Mouse (Mus musculus) CH12.LX (cell line): Measurements from ENCODE around the gene Vwa7. TPM values are rescaled to one million over a fixed set of nuclear protein-coding genes. Genes with fewer than 3 reads are reported as not detected.
A peak's percentile ranks its signal among the peaks of the same experiment; 100 is the strongest.

Source experiments
- DNase-seq: peaks from one replicate; pipeline ENCODE4 v3.0.0-alpha.2; 2013; ENCODE audit errors: extremely low read depth
- H3K27ac ChIP-seq: 2 replicates; pipeline ENCODE4 v1.5.1; 2012; ENCODE audit warnings: low read depth, mild to moderate bottlenecking, control low read depth, moderate library complexity; ENCODE audit not compliant: insufficient read depth
- H3K27me3 ChIP-seq: replicated peaks from 2 replicates; pipeline ENCODE3; 2012; ENCODE audit warnings: inconsistent platforms
- H3K36me3 ChIP-seq, 2 experiments: replicated peaks in 1 of 2; 2 replicates each; pipeline versions ENCODE3 to v1.6.1; 2012; ENCODE audit warnings: inconsistent platforms in 1 of 2, low read length in 1 of 2, mild to moderate bottlenecking in 1 of 2, mixed read lengths in 1 of 2, moderate library complexity in 1 of 2; ENCODE audit not compliant: control insufficient read depth in 1 of 2, insufficient read depth in 1 of 2
- H3K4me1 ChIP-seq, 2 experiments: 2 replicates each; pipeline ENCODE4 v1.6.1; 2012; ENCODE audit warnings: inconsistent platforms in 1 of 2, moderate library complexity in 1 of 2; ENCODE audit not compliant: insufficient read depth in 2 of 2, control insufficient read depth in 1 of 2
- H3K4me2 ChIP-seq: 2 replicates; pipeline ENCODE4 v1.6.1; 2012; ENCODE audit warnings: low read depth, mild to moderate bottlenecking, control low read depth; ENCODE audit not compliant: poor library complexity, insufficient read depth, severe bottlenecking
- H3K4me3 ChIP-seq, 3 experiments: fragments of 150-350 bp in 1 of 3; sonication (generic) in 1 of 3; replicated peaks in 1 of 3; 2 replicates each; pipeline versions ENCODE3 to v1.5.1; 2011 to 2012; ENCODE audit warnings: low read depth in 2 of 3, low read length in 2 of 3, mild to moderate bottlenecking in 2 of 3, moderate library complexity in 2 of 3, control low read depth in 1 of 3, improper control_type of control experiment in 1 of 3, inconsistent platforms in 1 of 3, mixed read lengths in 1 of 3; ENCODE audit not compliant: poor library complexity in 1 of 3
- H3K79me2 ChIP-seq: replicated peaks from 2 replicates; pipeline ENCODE4 v1.6.1; 2012; ENCODE audit warnings: mild to moderate bottlenecking, moderate library complexity; ENCODE audit not compliant: control insufficient read depth, poor library complexity, insufficient read depth, severe bottlenecking; ENCODE audit errors: extremely low read depth
- H3K9ac ChIP-seq: 2 replicates; pipeline ENCODE4 v1.6.1; 2012; ENCODE audit warnings: low read depth, mild to moderate bottlenecking, control low read depth, moderate library complexity; ENCODE audit not compliant: insufficient read depth
- H3K9me3 ChIP-seq: replicated peaks from 2 replicates; pipeline ENCODE3; 2012; ENCODE audit warnings: low read length, inconsistent platforms, mixed read lengths
- BHLHE40 ChIP-seq: IDR thresholded peaks from 2 replicates; pipeline ENCODE4 v1.6.1; 2011; ENCODE audit warnings: mild to moderate bottlenecking, low read depth, low read length, improper control_type of control experiment
- CHD2 ChIP-seq: IDR thresholded peaks from 2 replicates; pipeline ENCODE4 v1.6.1; 2011; ENCODE audit warnings: low read length, improper control_type of control experiment
- CTCF ChIP-seq, 2 experiments: IDR thresholded peaks in 1 of 2; conservative IDR thresholded peaks in 1 of 2; 2 replicates each; pipeline ENCODE4 v1.5.1; 2011 to 2012; ENCODE audit warnings: low read depth in 2 of 2, low read length in 2 of 2, improper control_type of control experiment in 1 of 2, inconsistent platforms in 1 of 2, mild to moderate bottlenecking in 1 of 2, moderate library complexity in 1 of 2
- E2F4 ChIP-seq: IDR thresholded peaks from 2 replicates; pipeline ENCODE4 v1.6.1; 2011; ENCODE audit warnings: low read depth, low read length, improper control_type of control experiment; ENCODE audit not compliant: insufficient replicate concordance
- EP300 ChIP-seq: IDR thresholded peaks from 2 replicates; pipeline ENCODE4 v1.6.1; 2011; ENCODE audit warnings: low read length, improper control_type of control experiment
- ETS1 ChIP-seq: conservative IDR thresholded peaks from 2 replicates; pipeline ENCODE4 v1.6.1; 2012; ENCODE audit warnings: low read depth, mild to moderate bottlenecking, inconsistent platforms, low read length, improper control_type of control experiment, moderate library complexity
- IRF4 ChIP-seq: IDR thresholded peaks from 2 replicates; pipeline ENCODE4 v1.6.1; 2014; ENCODE audit warnings: low read depth, mild to moderate bottlenecking, inconsistent platforms, low read length, improper control_type of control experiment
- JUN ChIP-seq: IDR thresholded peaks from 2 replicates; pipeline ENCODE4 v1.6.1; 2011; ENCODE audit warnings: low read depth, mild to moderate bottlenecking, low read length, improper control_type of control experiment, moderate library complexity; ENCODE audit not compliant: insufficient read depth
- MAFK ChIP-seq: IDR thresholded peaks from 2 replicates; pipeline ENCODE4 v1.6.1; 2011; ENCODE audit warnings: low read length, improper control_type of control experiment; ENCODE audit not compliant: insufficient replicate concordance
- NELFE ChIP-seq: IDR thresholded peaks from 2 replicates; pipeline ENCODE4 v1.6.1; 2011; ENCODE audit warnings: low read depth, low read length, improper control_type of control experiment
- POLR2AphosphoS2 ChIP-seq: IDR thresholded peaks from 2 replicates; pipeline ENCODE4 v1.6.1; 2011; ENCODE audit warnings: low read depth, low read length, improper control_type of control experiment
- RAD21 ChIP-seq: IDR thresholded peaks from 2 replicates; pipeline ENCODE4 v1.6.1; 2011; ENCODE audit warnings: low read depth, mild to moderate bottlenecking, low read length, improper control_type of control experiment, moderate library complexity
- SMC3 ChIP-seq: IDR thresholded peaks from 2 replicates; pipeline ENCODE4 v1.6.1; 2011; ENCODE audit warnings: low read depth, low read length, improper control_type of control experiment
- TCF12 ChIP-seq: IDR thresholded peaks from 2 replicates; pipeline ENCODE4 v1.6.1; 2014; ENCODE audit warnings: low read depth, mild to moderate bottlenecking, inconsistent platforms, low read length, improper control_type of control experiment
- UBTF ChIP-seq: IDR thresholded peaks from 2 replicates; pipeline ENCODE4 v1.6.1; 2012; ENCODE audit warnings: low read depth, mild to moderate bottlenecking, inconsistent platforms, low read length, improper control_type of control experiment, moderate library complexity
- USF1 ChIP-seq: IDR thresholded peaks from 2 replicates; pipeline ENCODE4 v1.6.1; 2014; ENCODE audit warnings: low read depth, mild to moderate bottlenecking, inconsistent platforms, low read length, improper control_type of control experiment
- USF2 ChIP-seq: conservative IDR thresholded peaks from 2 replicates; pipeline ENCODE4 v1.6.1; 2011; ENCODE audit warnings: low read depth, low read length, improper control_type of control experiment
- ZC3H11A ChIP-seq: IDR thresholded peaks from 2 replicates; pipeline ENCODE4 v1.6.1; 2012; ENCODE audit warnings: low read depth, mild to moderate bottlenecking, inconsistent platforms, low read length, improper control_type of control experiment
- ZMIZ1 ChIP-seq: IDR thresholded peaks from 2 replicates; pipeline ENCODE4 v1.6.1; 2012; ENCODE audit warnings: low read depth, mild to moderate bottlenecking, inconsistent platforms, low read length, improper control_type of control experiment
- ZNF384 ChIP-seq: IDR thresholded peaks from 2 replicates; pipeline ENCODE4 v1.6.1; 2012; ENCODE audit warnings: low read depth, low read length, improper control_type of control experiment, inconsistent platforms
- dilution Hi-C: fragments of 300-500 bp; cut with MboI; formaldehyde crosslinking; loops from 2 replicates; pipeline ENCODE4 v1.14.3; 2020; ENCODE audit warnings: low sequenced_read_pairs; ENCODE audit not compliant: extremely low pct_unique_long_range_greater_than_20kb, extremely low pct_ligation_motif_present
- in situ Hi-C: fragments of 300-500 bp; cut with MboI; formaldehyde crosslinking; loops from 3 replicates; pipeline ENCODE4 v1.14.3; 2019; ENCODE audit warnings: low sequenced_read_pairs, low pct_ligation_motif_present, low pct_unique_long_range_greater_than_20kb, mixed read lengths
- polyA plus RNA-seq: library from polyadenylated mRNA; unstranded; fragments of >175 nt; gene quantifications from 2 replicates; pipeline ENCODE4 v1.2.1, GENCODE M21; 2012; ENCODE audit warnings: low read depth; ENCODE audit not compliant: insufficient read length
- total RNA-seq, 2 experiments: library from RNA; depleted of rRNA; stranded (reverse); fragments of 300-350 nt in 1 of 2; fragments of >200 nt in 1 of 2; gene quantifications; 2 replicates each; pipeline ENCODE4 v1.2.3; 2012 to 2014

Vwa7 gene
- total and polyA plus RNA-seq, 3 experiments = 0.42 to 1.2 TPM; not detected in 1

GRCm38 (mm10) chr17:35064951-35065947, 48.9 kb downstream of the Vwa7 start, which contains the start of gene Ly6g6c:
Ly6g6c (plus strand) TSS chr17:35065388.
- no peaks in the 10 kb centered on the region for H3K79me2 ChIP-seq
- DNase-seq = no peak
- in situ Hi-C loops = loop anchor here (5.0 kb wide), 1 partner anchor 43 kb away; no protein-coding TSS in a partner anchor
- 0 out of 4 replicates have a peak, but pooled peaks cover 0 to 2% of the 10 kb centered on the region in 2 experiments for H3K4me1 ChIP-seq
- dilution Hi-C loops = no loop called here
- H3K4me2 ChIP-seq = 0 out of 2 replicates have a peak within 1 kb of the TSS, but pooled peaks have one; percentile 1
- no peaks in the 10 kb centered on the region for H3K9me3 ChIP-seq
- no peaks in the 10 kb centered on the region for H3K27me3 ChIP-seq
- H3K36me3 ChIP-seq = peaks cover 12 to 40% of the 10 kb centered on the region in 2 experiments
- H3K9ac ChIP-seq = no peak within 1 kb of the TSS
- H3K4me3 ChIP-seq = no peak within 1 kb of the TSS
- TF ChIP-seq ZC3H11A = no peak
- TF ChIP-seq BHLHE40 = no peak
- no peak for TF ChIP-seq EP300
- TF ChIP-seq USF2 = no peak
- no peak for TF ChIP-seq E2F4
- no peak for TF ChIP-seq MAFK
- no peak for TF ChIP-seq CHD2
- TF ChIP-seq NELFE = no peak
- TF ChIP-seq ETS1 = no peak
- no peak for TF ChIP-seq CTCF (conservative IDR thresholded peaks at IDR 0.05 in 1 of 2, IDR thresholded peaks at IDR 0.05 in 1 of 2; ENCODE audit: low read depth in 2 of 2, low read length in 2 of 2)
- TF ChIP-seq IRF4 = no peak
- TF ChIP-seq USF1 = no peak
- no peak for TF ChIP-seq SMC3
- no peak for TF ChIP-seq RAD21
- no peak for TF ChIP-seq JUN
- no peak within 1 kb of the TSS for H3K27ac ChIP-seq

- dilution Hi-C loops (no loop called here), in situ Hi-C loops (loop anchor here (5.0 kb wide), 1 partner anchor 44 kb away; no protein-coding TSS in a partner anchor)
- 0 out of 2 replicates have a peak within 1 kb of the TSS, but pooled peaks have one; percentile 1 for H3K4me2 ChIP-seq
- no peak within 1 kb of the TSS for H3K4me3 ChIP-seq
- no peak within 1 kb of the TSS for H3K27ac ChIP-seq
- no peak for DNase-seq
- H3K27me3 ChIP-seq = no peaks in the 10 kb centered on the region
- TF ChIP-seq CHD2 (no peak), NELFE (no peak), UBTF (no peak), ZMIZ1 (no peak), EP300 (no peak), TCF12 (no peak), ETS1 (no peak), MAFK (no peak), POLR2AphosphoS2 (no peak), ZNF384 (no peak)
- TF ChIP-seq, all 38 proteins: peak for 0
- 0 out of 4 replicates have a peak, but pooled peaks cover 2 to 4% of the 10 kb centered on the region in 2 experiments for H3K4me1 ChIP-seq
- H3K9ac ChIP-seq = no peak within 1 kb of the TSS
- H3K79me2 ChIP-seq = no peaks in the 10 kb centered on the region
- no peaks in the 10 kb centered on the region for H3K9me3 ChIP-seq
- H3K36me3 ChIP-seq = peaks cover 4 to 32% of the 10 kb centered on the region in 2 experiments
Observed at GRCm38 (mm10) chr17:35066084-35066483, 49.7 kb downstream of the Vwa7 start, which contains the start of gene Mpig6b. Mpig6b (minus strand) TSS chr17:35066184.
